Mouse (Mus musculus) spleen, adult 2 months (tissue): Measurements from ENCODE around the gene Sbno1. TPM values are rescaled to one million over a fixed set of nuclear protein-coding genes. Genes with fewer than 3 reads are reported as not detected.
A peak's percentile ranks its signal among the peaks of the same experiment; 100 is the strongest.

Source experiments
- DNase-seq, 2 experiments: peaks; one replicate each; pipeline versions ENCODE4 v3.0.0 to v3.0.0-alpha.2; 2012 to 2021; ENCODE audit warnings: low spot score in 2 of 2, low read depth in 1 of 2
- H3K27ac ChIP-seq: fragments of 200-500 bp; 2 replicates; pipeline ENCODE4 v1.5.1; 2012; ENCODE audit warnings: low read length, inconsistent platforms; ENCODE audit not compliant: insufficient read depth
- H3K27me3 ChIP-seq: fragments of 200-500 bp; 2 replicates; pipeline ENCODE4 v1.6.1; 2012; ENCODE audit warnings: mild to moderate bottlenecking, moderate library complexity, low read length, inconsistent platforms; ENCODE audit not compliant: control insufficient read depth, insufficient read depth
- H3K36me3 ChIP-seq: fragments of 200-500 bp; 2 replicates; pipeline ENCODE4 v1.6.1; 2012; ENCODE audit warnings: mild to moderate bottlenecking, low read length, inconsistent platforms; ENCODE audit not compliant: control insufficient read depth, insufficient read depth
- H3K4me1 ChIP-seq: fragments of 200-500 bp; 2 replicates; pipeline ENCODE4 v1.6.1; 2011; ENCODE audit warnings: inconsistent platforms; ENCODE audit not compliant: control insufficient read depth, insufficient read depth, insufficient read length
- H3K4me3 ChIP-seq: fragments of 200-500 bp; 2 replicates; pipeline ENCODE4 v1.5.1; 2011; ENCODE audit warnings: mild to moderate bottlenecking, inconsistent platforms; ENCODE audit not compliant: insufficient read depth, insufficient read length; ENCODE audit errors: extremely low read depth
- CTCF ChIP-seq: fragments of 200-500 bp; IDR thresholded peaks from 2 replicates; pipeline ENCODE4 v1.5.1; 2011; ENCODE audit warnings: mild to moderate bottlenecking, inconsistent platforms; ENCODE audit not compliant: insufficient read depth, insufficient read length, insufficient replicate concordance; ENCODE audit errors: extremely low read depth
- POLR2A ChIP-seq: fragments of 200-500 bp; IDR thresholded peaks from 2 replicates; pipeline ENCODE4 v1.6.1; 2011; ENCODE audit warnings: low read depth, low read length, inconsistent platforms
- WGBS: fragments of 180-500 bp; shearing (Covaris S2); methylation state at CpG from one replicate; pipeline ENCODE4 v1.1.7; 2018; 5-methylcytosine and 5-hydroxymethylcytosine counted together
- polyA plus RNA-seq: library from polyadenylated mRNA; depleted of rRNA; stranded (reverse); fragments of >200 nt; gene quantifications from 2 replicates; pipeline ENCODE4 v1.2.3, GENCODE M21; 2012; rRNA removed

Gene Sbno1
- polyA plus RNA-seq, 1 experiment: 12.2 TPM

GRCm38 (mm10) chr5:124338791-124339190, 87.0 kb downstream of the Sbno1 start:
- H3K36me3 ChIP-seq: no peaks in the 10 kb centered on the region
- no peak overlapping the region for H3K4me3 ChIP-seq
- 88% methylated on average over 8 of the region's 8 CpGs for WGBS
- no peak for DNase-seq
- TF ChIP-seq POLR2A (no peak), CTCF (no peak)
- no peaks in the 10 kb centered on the region for H3K4me1 ChIP-seq
- H3K27ac ChIP-seq: no peak overlapping the region
- no peaks in the 10 kb centered on the region for H3K27me3 ChIP-seq

GRCm38 (mm10) chr5:124337909-124338308, 87.9 kb downstream of the Sbno1 start:
- WGBS: 82% methylated on average over 9 of the region's 9 CpGs

GRCm38 (mm10) chr5:124337103-124337502, 88.7 kb downstream of the Sbno1 start:
- Histone ChIP-seq H3K4me1 (no peaks in the 10 kb centered on the region), H3K36me3 (no peaks in the 10 kb centered on the region), H3K4me3 (no peak overlapping the region), H3K27me3 (no peaks in the 10 kb centered on the region), H3K27ac (no peak overlapping the region)
- DNase-seq: no peak
- TF ChIP-seq POLR2A (no peak), CTCF (no peak)
- whole genome bisulfite sequencing: 96% methylated on average over 9 of the region's 9 CpGs

More at GRCm38 (mm10) chr5:124337909-124338308, 87.9 kb downstream of the Sbno1 start:
- TF ChIP-seq POLR2A (no peak), CTCF (no peak)
- H3K27ac ChIP-seq: no peak overlapping the region
- no peaks in the 10 kb centered on the region for H3K36me3 ChIP-seq
- DNase-seq: no peak
- no peaks in the 10 kb centered on the region for H3K27me3 ChIP-seq
- no peaks in the 10 kb centered on the region for H3K4me1 ChIP-seq
- no peak overlapping the region for H3K4me3 ChIP-seq

- no peaks in the 10 kb centered on the region for H3K36me3 ChIP-seq
- no peaks in the 10 kb centered on the region for H3K27me3 ChIP-seq
- no peaks in the 10 kb centered on the region for H3K4me1 ChIP-seq
- TF ChIP-seq CTCF (no peak), POLR2A (no peak)
- no peak for DNase-seq
- no peak overlapping the region for H3K4me3 ChIP-seq
- no peak overlapping the region for H3K27ac ChIP-seq
- 82% methylated on average over 6 of the region's 6 CpGs for WGBS
These were observed 91.4 kb downstream of the Sbno1 start for GRCm38 (mm10) chr5:124334392-124334791.

GRCm38 (mm10) chr5:124330086-124330485, 95.7 kb downstream of the Sbno1 start:
- no peaks in the 10 kb centered on the region for H3K27me3 ChIP-seq
- no peak overlapping the region for H3K4me3 ChIP-seq
- WGBS: 72% methylated on average over 6 of the region's 6 CpGs
- no peaks in the 10 kb centered on the region for H3K36me3 ChIP-seq
- H3K4me1 ChIP-seq: peaks cover 7% of the 10 kb centered on the region; the same call in 1 of the 2 replicates
- DNase-seq: no peak
- TF ChIP-seq CTCF (no peak), POLR2A (no peak)
- no peak overlapping the region for H3K27ac ChIP-seq

GRCm38 (mm10) chr5:124327510-124328364, 98.1 kb downstream of the Sbno1 start, which contains the start of the genes Mphosph9 and 2810006K23Rik:
Gene Mphosph9, minus strand, starts transcription at chr5:124327972.
Gene 2810006K23Rik, plus strand, starts transcription at chr5:124328089.
- Histone ChIP-seq H3K36me3 (no peaks in the 10 kb centered on the region), H3K27ac (peak within 1 kb of the TSS; percentile 92), H3K27me3 (no peaks in the 10 kb centered on the region), H3K4me1 (peaks cover 7% of the 10 kb centered on the region; the same call in 1 of the 2 replicates), H3K4me3 (peak within 1 kb of the TSS; percentile 84)
- peak; percentile 99 for DNase-seq
- TF ChIP-seq POLR2A (peak; percentile 98), CTCF (no peak)
- WGBS: under 1% methylated on average over 72 of the region's 72 CpGs

- H3K36me3 ChIP-seq: no peaks in the 10 kb centered on the region
- 3% methylated on average over 8 of the region's 8 CpGs for WGBS
- H3K4me1 ChIP-seq: peaks cover 7% of the 10 kb centered on the region; the same call in 1 of the 2 replicates
- peak overlapping the region; percentile 82 for H3K4me3 ChIP-seq
- DNase-seq: no peak
- no peak overlapping the region for H3K27ac ChIP-seq
- H3K27me3 ChIP-seq: no peaks in the 10 kb centered on the region
- TF ChIP-seq POLR2A (no peak), CTCF (no peak)
These were observed 99.0 kb downstream of the Sbno1 start for GRCm38 (mm10) chr5:124326829-124327228.

Other genes with a start within 250 kb of the Sbno1 start
- 65.8 and 97.5 TPM in 2 replicates for gene Pitpnm2, start 176.2 kb downstream of the Sbno1 start, polyA plus RNA-seq
- 3.8 and 4.4 TPM in 2 replicates for gene Mphosph9, start 98.0 kb downstream of the Sbno1 start, polyA plus RNA-seq
- gene 2810006K23Rik, start 97.9 kb downstream of the Sbno1 start, polyA plus RNA-seq: 2.7 and 4.2 TPM in 2 replicates
- gene Cdk2ap1, start 62.9 kb downstream of the Sbno1 start, polyA plus RNA-seq: 60.4 and 69.3 TPM in 2 replicates
- 18.4 and 22.8 TPM in 2 replicates for gene Kmt5a, start 13.9 kb upstream of the Sbno1 start, polyA plus RNA-seq
- gene Rilpl2, start 52.4 kb upstream of the Sbno1 start, polyA plus RNA-seq: 39.4 and 42.7 TPM in 2 replicates
- gene Snrnp35, start 57.1 kb upstream of the Sbno1 start, polyA plus RNA-seq: 1.5 and 1.7 TPM in 2 replicates
- 3.6 TPM in 2 replicates for gene Rilpl1, start 105.4 kb upstream of the Sbno1 start, polyA plus RNA-seq
- 54.2 and 96.7 TPM in 2 replicates for gene Tmed2, start 114.7 kb upstream of the Sbno1 start, polyA plus RNA-seq
- gene Ddx55, start 126.9 kb upstream of the Sbno1 start, polyA plus RNA-seq: 17.0 and 19.1 TPM in 2 replicates
- 9.8 and 11.6 TPM in 2 replicates for gene Eif2b1, start 153.1 kb upstream of the Sbno1 start, polyA plus RNA-seq
- 25.9 and 29.4 TPM in 2 replicates for gene Gtf2h3, start 153.1 kb upstream of the Sbno1 start, polyA plus RNA-seq
- 35.7 and 36.2 TPM in 2 replicates for gene Atp6v0a2, start 202.6 kb upstream of the Sbno1 start, polyA plus RNA-seq